Mouse (Mus musculus) macrophage (primary cell): ENCODE data around the gene Mrpl10. TPM values are rescaled to one million over a fixed set of nuclear protein-coding genes. Genes with fewer than 3 reads are reported as not detected.

Experiments used
- H3K27ac ChIP-seq: fragments of 350-480 bp; formaldehyde crosslinking; 2 replicates; pipeline ENCODE4 v1.9.0; 2021
- H3K36me3 ChIP-seq: fragments of 350-480 bp; formaldehyde crosslinking; 2 replicates; pipeline ENCODE4 v1.9.0; 2021; ENCODE audit errors: inconsistent target
- H3K4me3 ChIP-seq: fragments of 350-480 bp; formaldehyde crosslinking; 2 replicates; pipeline ENCODE4 v1.9.0; 2021; ENCODE audit errors: inconsistent target
- H3K79me2 ChIP-seq: fragments of 350-480 bp; formaldehyde crosslinking; 2 replicates; pipeline ENCODE4 v1.9.0; 2021; ENCODE audit errors: inconsistent target
- WGBS: methylation state at CpG from one replicate; pipeline ENCODE4 v1.1.7; 2026; ENCODE audit warnings: inconsistent platforms; ENCODE audit not compliant: missing documents; 5-methylcytosine and 5-hydroxymethylcytosine counted together
- polyA plus RNA-seq: library from polyadenylated mRNA; stranded (reverse); fragments of 250-400 nt; gene quantifications from 3 replicates; pipeline ENCODE4 v1.2.4, GENCODE M21; 2018; ENCODE audit warnings: inconsistent platforms

Gene Mrpl10
- polyA plus RNA-seq, 1 experiment from 2014 or later = 25.6 TPM

GRCm38 (mm10) chr11:97044902-97045301 lies 3.5 kb downstream of the Mrpl10 start:
- Histone ChIP-seq H3K79me2 (peaks cover 35% of the 10 kb centered on the region), H3K27ac (no peak overlapping the region), H3K4me3 (no peak overlapping the region), H3K36me3 (peaks cover 15% of the 10 kb centered on the region; the same call in 1 of the 2 replicates)
- 95% methylated on average over 8 of the region's 8 CpGs for WGBS

- WGBS = 89% methylated on average over 7 of the region's 7 CpGs
- peaks cover 15% of the 10 kb centered on the region; the same call in 1 of the 2 replicates for H3K36me3 ChIP-seq
- H3K4me3 ChIP-seq = no peak overlapping the region
- no peak overlapping the region for H3K27ac ChIP-seq
- H3K79me2 ChIP-seq = peaks cover 37% of the 10 kb centered on the region
Observed at GRCm38 (mm10) chr11:97045861-97046260, 4.5 kb downstream of the Mrpl10 start.

- H3K27ac ChIP-seq = no peak overlapping the region
- H3K36me3 ChIP-seq = peaks cover 15% of the 10 kb centered on the region; the same call in 1 of the 2 replicates
- H3K79me2 ChIP-seq = peaks cover 32% of the 10 kb centered on the region; the same call in 1 of the 2 replicates
- H3K4me3 ChIP-seq = no peak overlapping the region
- 90% methylated on average over 8 of the region's 8 CpGs for WGBS
Observed at GRCm38 (mm10) chr11:97048090-97048650, 6.8 kb downstream of the Mrpl10 start.

DNA sequence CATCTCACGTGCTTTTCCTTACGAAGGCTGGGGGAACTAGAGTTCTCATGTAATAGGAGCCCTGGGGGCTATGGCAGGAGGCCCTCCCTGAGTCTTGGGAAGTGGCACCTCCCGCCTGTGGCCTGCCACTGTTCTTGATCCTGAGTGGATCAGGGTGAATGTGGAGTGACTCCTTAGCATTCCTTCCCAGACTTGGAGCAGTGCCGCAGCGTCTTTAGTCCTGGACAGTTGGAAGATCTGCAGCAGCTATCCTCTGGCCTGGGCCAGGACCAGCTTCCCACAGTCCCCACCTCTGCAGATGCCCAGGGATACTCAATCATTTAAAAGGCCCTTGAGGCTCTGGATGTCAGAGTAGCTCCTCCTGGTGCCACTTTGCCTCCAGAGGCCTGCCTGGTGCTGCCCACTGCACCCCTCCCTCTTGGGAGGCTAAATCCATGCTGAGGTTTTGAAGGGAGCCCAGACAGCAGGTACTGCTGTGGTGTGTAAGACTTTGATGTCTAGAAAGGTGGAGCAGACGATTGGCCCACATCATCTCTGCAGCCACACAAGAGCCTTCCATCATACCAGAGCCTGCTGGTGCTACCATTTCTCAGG lies 8.2 kb downstream of the Mrpl10 start:
- peaks cover 24% of the 10 kb centered on the region for H3K36me3 ChIP-seq
- H3K79me2 ChIP-seq = peaks cover 18% of the 10 kb centered on the region; the same call in 1 of the 2 replicates
- no peak overlapping the region for H3K4me3 ChIP-seq
- no peak overlapping the region for H3K27ac ChIP-seq
- WGBS = 94% methylated on average over 6 of the region's 6 CpGs

GRCm38 (mm10) chr11:97050216-97050943 lies 9.0 kb downstream of the Mrpl10 start, which contains the start of gene Osbpl7:
Gene Osbpl7 (plus strand): TSS chr11:97050628.
- Histone ChIP-seq H3K4me3 (peak within 1 kb of the TSS; percentile 98), H3K36me3 (peaks cover 28% of the 10 kb centered on the region), H3K27ac (peak within 1 kb of the TSS; percentile 60), H3K79me2 (peaks cover 15% of the 10 kb centered on the region; the same call in 1 of the 2 replicates)
- 5% methylated on average over 18 of the region's 18 CpGs for WGBS

- H3K27ac ChIP-seq = peak overlapping the region; percentile 60
- H3K79me2 ChIP-seq = peaks cover 15% of the 10 kb centered on the region; the same call in 1 of the 2 replicates
- WGBS = 16% methylated on average over 13 of the region's 13 CpGs
- peaks cover 35% of the 10 kb centered on the region for H3K36me3 ChIP-seq
- H3K4me3 ChIP-seq = peak overlapping the region; percentile 98
Observed at GRCm38 (mm10) chr11:97050944-97051586, 9.7 kb downstream of the Mrpl10 start.

DNA sequence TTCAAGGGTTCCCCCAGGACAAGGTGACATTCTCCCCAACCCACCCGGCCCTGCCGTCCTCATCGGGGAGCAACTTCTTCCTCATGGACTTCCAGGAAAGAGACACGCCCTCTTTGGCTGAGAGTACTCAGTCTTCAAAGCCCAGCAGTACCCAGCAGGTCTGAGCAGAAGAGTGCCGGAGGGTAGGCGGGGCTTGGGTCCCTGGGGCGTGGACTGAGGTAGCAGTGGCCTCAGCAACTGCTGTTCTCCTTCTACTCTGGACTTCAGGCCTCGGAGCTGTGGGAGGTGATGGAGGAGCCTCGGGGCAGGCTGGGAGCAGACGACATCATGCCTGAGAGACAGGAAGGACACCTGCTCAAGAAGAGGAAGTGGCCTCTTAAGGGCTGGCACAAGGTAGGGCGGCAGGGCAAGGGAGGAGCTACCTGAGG lies 10.9 kb downstream of the Mrpl10 start:
- WGBS = 36% methylated on average over 11 of the region's 11 CpGs
- H3K36me3 ChIP-seq = peaks cover 37% of the 10 kb centered on the region
- peak overlapping the region; percentile 98; the same call in 1 of the 2 replicates for H3K4me3 ChIP-seq
- no peak overlapping the region for H3K27ac ChIP-seq
- peaks cover 15% of the 10 kb centered on the region; the same call in 1 of the 2 replicates for H3K79me2 ChIP-seq

DNA sequence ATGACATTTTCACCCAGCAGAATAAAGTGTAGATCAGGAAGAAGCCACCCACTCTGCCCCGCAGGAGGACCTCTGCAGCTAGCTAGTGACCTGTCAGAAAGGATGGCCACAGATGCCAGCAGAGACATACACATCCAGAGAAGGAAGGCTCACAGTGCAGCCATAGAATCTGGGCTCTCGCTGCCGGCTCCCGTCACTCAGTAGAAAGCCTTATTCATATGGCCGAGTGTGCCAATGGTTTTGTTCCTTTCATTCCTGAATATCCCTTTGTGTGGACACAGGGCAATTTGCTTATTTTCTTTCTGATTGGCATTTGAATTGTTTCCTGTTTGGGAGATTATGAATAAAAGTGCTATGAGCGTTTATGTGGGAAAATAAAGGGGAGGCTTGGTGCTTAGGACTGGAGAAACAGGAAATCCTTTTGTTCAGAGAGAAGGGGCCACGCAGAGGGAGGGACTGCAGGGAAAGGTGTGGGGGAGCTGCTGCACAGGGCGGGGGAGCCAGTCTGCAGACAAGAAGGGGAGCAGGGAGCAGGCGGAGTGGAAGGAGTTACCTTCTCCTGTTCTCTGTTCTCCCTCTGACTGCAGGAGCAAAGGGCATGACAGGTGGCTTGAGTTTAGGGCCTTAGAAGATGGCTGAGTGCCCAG lies 22.0 kb downstream of the Mrpl10 start:
- Histone ChIP-seq H3K79me2 (no peaks in the 10 kb centered on the region), H3K4me3 (no peak overlapping the region), H3K27ac (no peak overlapping the region), H3K36me3 (peaks cover 65% of the 10 kb centered on the region)
- 71% methylated on average over 9 of the region's 9 CpGs for WGBS

DNA sequence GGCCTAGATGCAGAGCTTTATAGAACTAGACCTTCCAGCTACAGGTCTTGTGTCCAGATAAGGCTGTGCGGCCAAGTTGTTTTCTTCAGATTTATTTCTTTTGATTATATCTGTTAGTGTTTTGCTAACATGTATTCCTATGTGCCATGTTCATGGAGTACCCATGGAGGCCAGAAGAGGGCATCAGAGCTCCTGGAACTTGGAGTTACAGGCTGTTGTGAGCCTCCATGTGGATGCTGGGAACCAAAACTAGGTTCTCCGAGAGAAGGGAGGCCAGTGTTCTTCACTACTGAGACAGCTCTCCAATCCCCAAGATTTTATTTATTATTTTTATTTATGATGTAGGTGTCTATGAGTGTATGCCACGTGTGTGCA lies 22.5 kb downstream of the Mrpl10 start:
- no peak overlapping the region for H3K4me3 ChIP-seq
- WGBS = 98% methylated on average over 3 of the region's 3 CpGs
- H3K79me2 ChIP-seq = no peaks in the 10 kb centered on the region
- peaks cover 64% of the 10 kb centered on the region for H3K36me3 ChIP-seq
- no peak overlapping the region for H3K27ac ChIP-seq

DNA sequence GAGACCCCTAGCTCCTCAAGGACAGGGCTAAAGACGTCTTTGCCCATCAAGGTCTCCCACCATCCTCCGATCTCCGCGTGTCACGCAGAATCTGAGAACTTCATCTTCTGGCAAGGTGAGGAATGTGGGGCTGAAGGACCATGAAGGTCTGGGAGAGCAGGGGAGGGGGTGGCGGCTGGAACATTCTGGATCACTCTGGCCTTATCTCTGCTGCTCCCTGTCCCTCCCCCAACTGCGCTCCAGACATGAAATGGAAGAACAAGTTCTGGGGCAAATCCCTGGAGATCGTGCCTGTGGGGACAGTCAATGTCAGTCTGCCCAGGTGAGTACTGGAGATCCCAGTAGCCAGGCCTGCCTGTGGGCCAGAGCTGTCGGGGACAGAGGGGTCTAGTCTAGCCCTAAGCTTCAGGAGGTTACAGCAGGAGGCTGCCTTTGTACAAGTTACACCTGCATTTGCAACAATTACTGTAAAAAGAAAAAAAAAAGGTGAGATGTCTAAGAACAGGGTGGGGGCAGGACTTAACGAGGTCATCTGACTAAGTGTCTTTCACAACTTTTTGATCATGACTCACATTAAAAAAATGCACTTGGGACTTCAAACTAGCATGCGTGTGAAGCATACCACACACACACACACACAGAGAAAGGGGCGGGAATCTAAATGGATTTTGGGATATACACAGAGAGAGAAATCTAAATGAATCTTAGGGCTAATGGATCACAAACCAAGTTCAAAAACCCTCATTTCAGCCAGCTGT lies 24.4 kb downstream of the Mrpl10 start:
- Histone ChIP-seq H3K36me3 (peaks cover 47% of the 10 kb centered on the region), H3K27ac (no peak overlapping the region), H3K4me3 (no peak overlapping the region), H3K79me2 (no peaks in the 10 kb centered on the region)
- WGBS = 89% methylated on average over 12 of the region's 12 CpGs

DNA sequence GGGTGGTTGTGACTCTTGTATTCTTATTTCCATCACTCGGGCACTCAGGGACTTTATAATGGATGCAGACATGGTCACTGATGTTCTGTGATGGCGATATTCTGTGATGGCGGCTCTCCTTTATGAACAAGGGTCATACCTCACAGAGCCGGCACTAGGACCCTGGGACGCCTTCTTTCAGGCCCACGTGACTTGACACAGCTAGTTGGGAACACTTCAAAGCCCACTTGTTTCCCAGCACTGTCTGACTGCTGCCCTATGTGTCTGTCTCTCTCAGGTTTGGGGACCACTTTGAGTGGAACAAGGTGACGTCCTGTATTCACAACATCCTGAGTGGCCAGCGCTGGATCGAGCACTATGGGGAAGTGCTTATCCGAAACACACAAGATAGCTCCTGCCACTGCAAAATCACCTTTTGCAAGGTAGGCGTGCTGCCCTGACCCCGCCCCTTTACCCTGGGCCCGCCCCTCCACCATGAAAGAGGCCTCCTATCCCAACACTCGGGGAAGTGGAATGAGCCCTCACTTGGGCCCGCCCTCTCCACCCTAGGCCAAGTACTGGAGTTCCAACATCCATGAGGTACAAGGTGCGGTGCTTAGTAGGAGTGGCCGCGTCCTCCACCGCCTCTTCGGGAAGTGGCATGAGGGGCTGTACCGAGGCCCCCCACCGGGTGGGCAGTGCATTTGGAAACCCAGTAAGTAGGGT lies 25.4 kb downstream of the Mrpl10 start:
- Histone ChIP-seq H3K36me3 (peaks cover 36% of the 10 kb centered on the region), H3K27ac (no peak overlapping the region)
- whole genome bisulfite sequencing = 94% methylated on average over 22 of the region's 22 CpGs

DNA sequence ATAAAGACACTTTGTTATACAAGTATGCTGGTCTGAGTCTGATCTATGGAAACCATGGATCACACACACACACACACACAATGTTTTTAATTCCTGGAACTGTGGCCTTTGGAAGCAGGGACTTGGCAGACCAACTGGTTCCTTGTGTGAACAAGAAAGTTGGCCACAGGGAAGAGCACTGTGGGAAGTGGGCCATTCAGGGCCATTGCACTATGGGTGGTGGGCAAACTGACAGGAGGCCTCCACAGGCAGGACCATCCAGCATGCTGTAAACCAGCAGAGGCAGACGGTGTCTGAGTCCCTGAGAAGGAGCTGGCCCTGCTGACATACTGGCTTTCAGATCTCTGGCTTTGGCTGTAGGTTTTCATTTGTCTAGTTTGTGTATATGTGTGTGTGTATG lies 28.0 kb downstream of the Mrpl10 start:
- no peaks in the 10 kb centered on the region for H3K79me2 ChIP-seq
- 94% methylated on average over 1 of the region's 1 CpGs for WGBS
- H3K4me3 ChIP-seq = no peak overlapping the region
- no peak overlapping the region for H3K27ac ChIP-seq
- peaks cover 36% of the 10 kb centered on the region for H3K36me3 ChIP-seq

More for the DNA sequence above, 25.4 kb downstream of the Mrpl10 start:
- Histone ChIP-seq H3K79me2 (no peaks in the 10 kb centered on the region), H3K4me3 (no peak overlapping the region)

DNA sequence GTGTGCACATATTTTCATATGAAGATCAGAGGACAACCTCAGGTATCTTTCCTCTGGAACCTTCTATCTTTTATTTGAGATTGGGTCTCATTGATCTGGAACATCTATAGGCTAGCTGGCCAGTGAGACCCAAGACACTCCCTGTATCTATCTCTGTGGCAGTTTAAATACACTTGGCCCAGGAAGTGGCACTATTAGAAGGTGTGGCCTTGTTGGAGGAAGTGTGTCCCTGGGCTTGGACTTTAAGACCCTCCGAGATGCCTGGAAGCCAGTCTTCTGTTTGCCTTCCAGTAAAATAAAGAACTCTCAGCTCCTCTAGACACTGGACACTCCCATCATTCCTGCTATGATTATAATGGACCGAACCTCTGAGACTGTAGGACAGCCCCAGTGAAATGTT lies 28.4 kb downstream of the Mrpl10 start:
- H3K79me2 ChIP-seq = no peaks in the 10 kb centered on the region
- 91% methylated on average over 2 of the region's 2 CpGs for WGBS
- H3K4me3 ChIP-seq = no peak overlapping the region
- peaks cover 36% of the 10 kb centered on the region for H3K36me3 ChIP-seq
- no peak overlapping the region for H3K27ac ChIP-seq
